Mouse (Mus musculus) embryonic facial prominence, embryonic 12.5 days (tissue): Measurements from ENCODE around the gene Lipc. TPM values are rescaled to one million over a fixed set of nuclear protein-coding genes. Genes with fewer than 3 reads are reported as not detected.

Experiments
- ATAC-seq: fragments of 200-750 bp; cut with Nextera tagmentation; 2 replicates; pipeline ENCODE4 v1.8.0; 2017; ENCODE audit not compliant: insufficient number of reproducible peaks, insufficient read depth, low FRiP score, low TSS enrichment
- H3K27ac ChIP-seq: fragments of 300-500 bp; sonication (generic); 2 replicates; pipeline ENCODE4 v1.5.1; 2016; ENCODE audit warnings: mild to moderate bottlenecking
- H3K27me3 ChIP-seq: fragments of 300-500 bp; sonication (generic); 2 replicates; pipeline ENCODE4 v1.6.1; 2016; ENCODE audit warnings: mild to moderate bottlenecking, moderate library complexity
- H3K36me3 ChIP-seq: fragments of 300-500 bp; sonication (generic); 2 replicates; pipeline ENCODE4 v1.6.1; 2016; ENCODE audit warnings: mild to moderate bottlenecking
- H3K4me1 ChIP-seq: fragments of 300-500 bp; sonication (generic); 2 replicates; pipeline ENCODE4 v1.6.1; 2016
- H3K4me2 ChIP-seq: fragments of 300-500 bp; sonication (generic); replicated peaks from 2 replicates; pipeline ENCODE4 v1.6.1; 2016; ENCODE audit warnings: mild to moderate bottlenecking, moderate library complexity
- H3K4me3 ChIP-seq: fragments of 300-500 bp; sonication (generic); 2 replicates; pipeline ENCODE4 v1.5.1; 2016; ENCODE audit warnings: mild to moderate bottlenecking
- H3K9ac ChIP-seq: fragments of 300-500 bp; sonication (generic); 2 replicates; pipeline ENCODE4 v1.6.1; 2016; ENCODE audit warnings: mild to moderate bottlenecking, moderate library complexity
- H3K9me3 ChIP-seq: fragments of 300-500 bp; sonication (generic); 2 replicates; pipeline ENCODE4 v1.6.1; 2016; ENCODE audit warnings: mild to moderate bottlenecking, moderate library complexity
- WGBS: fragments of 180-500 bp; shearing (Covaris S2); methylation state at CpG from one replicate; pipeline ENCODE4 v1.1.7; 2016; 5-methylcytosine and 5-hydroxymethylcytosine counted together
- polyA plus RNA-seq: library from polyadenylated mRNA; unstranded; fragments of >200 nt; fragmentation: Nextera tagmentation; extraction: Ambion mirVana; gene quantifications from 2 replicates; pipeline ENCODE4 v1.2.1, GENCODE M21; 2016

Gene Lipc
- polyA plus RNA-seq, 1 experiment from 2014 or later: not detected

DNA sequence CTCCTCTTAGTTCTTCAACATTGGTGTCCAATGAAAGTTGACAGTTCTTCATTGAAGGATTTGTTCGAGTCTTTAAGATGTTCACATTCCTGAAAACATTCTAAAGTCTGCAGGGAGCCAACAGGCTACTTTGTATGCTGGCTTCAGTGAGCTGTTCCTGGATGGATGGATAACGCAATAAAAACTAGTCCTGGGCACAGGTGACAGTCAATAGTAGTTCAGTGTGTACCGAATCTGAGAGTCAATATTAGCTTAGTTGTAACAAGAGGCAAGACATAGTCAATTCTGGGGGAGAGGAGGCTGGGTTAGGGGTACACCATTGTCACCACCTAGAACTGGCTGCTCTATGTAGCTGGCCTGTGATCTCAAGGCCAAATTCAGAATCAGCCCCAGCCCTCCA is 17.2 kb upstream of the Lipc start:
- Histone ChIP-seq H3K4me3 (no peak overlapping the region), H3K4me2 (no peak overlapping the region), H3K9me3 (no peaks in the 10 kb centered on the region), H3K27me3 (no peaks in the 10 kb centered on the region), H3K9ac (no peak overlapping the region), H3K4me1 (no peaks in the 10 kb centered on the region), H3K36me3 (no peaks in the 10 kb centered on the region), H3K27ac (no peak overlapping the region)
- no peak for ATAC-seq
- 86% methylated on average over 3 of the region's 3 CpGs for WGBS

GRCm38 (mm10) chr9:70965999-70966994 is 14.3 kb upstream of the Lipc start:
- H3K4me2 ChIP-seq: no peak overlapping the region
- H3K4me3 ChIP-seq: no peak overlapping the region
- no peak overlapping the region for H3K9ac ChIP-seq
- H3K9me3 ChIP-seq: no peaks in the 10 kb centered on the region
- H3K36me3 ChIP-seq: no peaks in the 10 kb centered on the region
- H3K27ac ChIP-seq: no peak overlapping the region
- WGBS: 76% methylated on average over 17 of the region's 17 CpGs
- no peaks in the 10 kb centered on the region for H3K4me1 ChIP-seq
- no peak for ATAC-seq
- H3K27me3 ChIP-seq: no peaks in the 10 kb centered on the region

DNA sequence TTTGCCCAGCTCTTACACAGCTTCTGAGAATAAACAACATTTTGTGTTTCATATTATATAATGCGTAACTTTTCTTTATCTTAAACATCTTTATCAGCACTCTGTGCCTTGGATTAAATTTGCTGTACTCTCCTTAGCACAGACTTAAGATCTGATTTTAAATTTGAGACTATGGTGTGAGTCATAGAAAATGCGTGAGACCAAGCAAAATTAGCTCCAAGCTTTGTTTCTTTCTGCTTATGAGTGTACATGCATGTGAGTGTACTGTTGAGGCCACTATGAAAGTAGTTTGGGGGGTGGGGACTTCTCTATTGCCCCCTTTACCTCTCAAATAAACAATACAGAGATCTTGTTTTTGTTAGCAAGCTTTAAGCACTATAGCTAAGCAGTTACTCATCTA is 13.4 kb upstream of the Lipc start:
- Histone ChIP-seq H3K4me2 (no peak overlapping the region), H3K9me3 (no peaks in the 10 kb centered on the region), H3K36me3 (no peaks in the 10 kb centered on the region), H3K27ac (no peak overlapping the region), H3K4me3 (no peak overlapping the region), H3K9ac (no peak overlapping the region), H3K4me1 (no peaks in the 10 kb centered on the region), H3K27me3 (no peaks in the 10 kb centered on the region)
- ATAC-seq: no peak
- WGBS: 91% methylated on average over 2 of the region's 2 CpGs

GRCm38 (mm10) chr9:70965011-70965410 is 13.0 kb upstream of the Lipc start:
- no peak overlapping the region for H3K27ac ChIP-seq
- H3K4me1 ChIP-seq: no peaks in the 10 kb centered on the region
- H3K4me2 ChIP-seq: no peak overlapping the region
- H3K36me3 ChIP-seq: no peaks in the 10 kb centered on the region
- no peak overlapping the region for H3K4me3 ChIP-seq
- no peaks in the 10 kb centered on the region for H3K9me3 ChIP-seq
- 91% methylated on average over 4 of the region's 4 CpGs for WGBS
- H3K9ac ChIP-seq: no peak overlapping the region
- ATAC-seq: no peak
- H3K27me3 ChIP-seq: no peaks in the 10 kb centered on the region

DNA sequence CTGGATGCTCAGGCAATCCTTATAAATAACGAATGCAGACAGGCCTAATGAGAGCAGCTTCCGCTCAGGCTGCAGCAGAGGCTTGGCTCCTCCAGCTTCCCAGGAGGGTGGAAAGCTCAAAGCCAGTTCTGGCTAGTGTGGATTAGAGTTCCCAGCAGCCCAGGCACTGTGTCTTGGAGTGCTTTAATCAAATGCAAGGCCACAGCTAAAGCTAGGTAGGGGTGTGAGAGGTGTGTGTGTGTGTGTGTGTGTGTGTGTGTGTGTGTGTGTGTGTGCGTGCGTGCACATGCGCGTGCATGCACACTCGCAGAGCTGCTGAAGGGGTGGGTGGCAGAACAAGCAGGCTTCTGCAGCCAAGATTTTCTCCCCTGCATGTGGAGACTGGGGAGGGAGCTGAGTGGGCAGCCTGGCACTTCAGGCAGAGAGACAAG is 11.4 kb upstream of the Lipc start:
- H3K4me3 ChIP-seq: no peak overlapping the region
- H3K4me2 ChIP-seq: no peak overlapping the region
- no peaks in the 10 kb centered on the region for H3K4me1 ChIP-seq
- ATAC-seq: no peak
- no peaks in the 10 kb centered on the region for H3K9me3 ChIP-seq
- H3K27ac ChIP-seq: no peak overlapping the region
- no peaks in the 10 kb centered on the region for H3K27me3 ChIP-seq
- H3K9ac ChIP-seq: no peak overlapping the region
- H3K36me3 ChIP-seq: no peaks in the 10 kb centered on the region
- WGBS: 72% methylated on average over 7 of the region's 7 CpGs

DNA sequence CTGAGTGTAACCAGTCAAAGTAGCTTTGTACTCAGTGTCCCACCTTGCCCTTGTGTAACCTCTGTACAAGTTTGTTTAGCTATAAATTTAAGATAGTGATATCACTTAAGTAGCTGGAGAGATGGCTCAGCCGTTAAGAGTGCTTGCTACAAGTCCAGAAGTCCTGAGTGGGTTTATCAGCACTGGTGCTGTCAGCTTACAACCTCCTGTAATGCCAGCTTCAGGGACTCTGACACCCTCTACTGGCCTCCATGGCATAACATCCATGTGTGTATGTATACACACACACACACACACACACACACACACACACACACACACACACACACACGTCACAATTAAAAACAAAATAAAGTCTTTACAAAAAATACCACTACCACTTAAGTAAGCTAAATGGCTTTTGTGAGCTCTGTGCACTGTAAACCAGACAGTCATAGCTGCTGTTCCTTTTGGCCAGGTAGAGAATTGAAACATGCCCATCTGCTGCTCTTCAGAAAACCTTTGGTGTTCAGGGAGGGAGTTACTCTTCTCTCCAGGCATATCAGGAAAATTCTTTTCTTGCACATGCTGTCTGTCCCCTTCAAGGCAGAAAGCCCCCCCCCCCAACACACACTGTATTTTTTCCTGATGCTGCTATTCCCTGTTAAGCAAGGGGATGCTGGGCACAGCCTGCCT is 10.9 kb upstream of the Lipc start:
- H3K4me1 ChIP-seq: no peaks in the 10 kb centered on the region
- no peak overlapping the region for H3K4me2 ChIP-seq
- no peaks in the 10 kb centered on the region for H3K9me3 ChIP-seq
- H3K9ac ChIP-seq: no peak overlapping the region
- no peak overlapping the region for H3K4me3 ChIP-seq
- ATAC-seq: no peak
- no peaks in the 10 kb centered on the region for H3K36me3 ChIP-seq
- H3K27me3 ChIP-seq: no peaks in the 10 kb centered on the region
- no peak overlapping the region for H3K27ac ChIP-seq
- WGBS: 85% methylated on average over 2 of the region's 2 CpGs

DNA sequence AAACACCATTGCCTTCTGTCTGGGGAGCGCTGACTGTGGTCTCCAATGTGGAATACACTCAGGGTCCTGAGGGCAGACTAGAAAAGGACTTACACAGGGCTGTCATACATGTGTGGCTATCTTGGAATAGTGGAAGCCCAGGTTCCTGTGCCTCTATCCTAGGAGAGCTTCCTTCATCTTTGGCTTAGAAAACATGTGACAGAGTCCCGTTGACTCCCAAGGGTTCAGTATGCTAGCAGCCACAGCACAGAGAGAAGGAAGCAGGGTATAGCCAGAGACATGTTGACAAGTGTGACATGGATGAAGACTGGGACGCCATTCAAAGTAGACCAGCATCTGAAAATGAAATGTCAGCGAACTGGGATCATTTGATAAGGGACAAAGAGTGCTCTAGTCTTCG is 8.3 kb upstream of the Lipc start:
- Histone ChIP-seq H3K36me3 (no peaks in the 10 kb centered on the region), H3K9me3 (no peaks in the 10 kb centered on the region), H3K4me1 (no peaks in the 10 kb centered on the region), H3K27me3 (no peaks in the 10 kb centered on the region), H3K4me2 (no peak overlapping the region), H3K9ac (no peak overlapping the region), H3K4me3 (no peak overlapping the region), H3K27ac (no peak overlapping the region)
- 86% methylated on average over 5 of the region's 5 CpGs for WGBS
- ATAC-seq: no peak

- Histone ChIP-seq H3K9ac (no peak overlapping the region), H3K4me2 (no peak overlapping the region), H3K36me3 (no peaks in the 10 kb centered on the region), H3K4me3 (no peak overlapping the region), H3K27ac (no peak overlapping the region), H3K27me3 (no peaks in the 10 kb centered on the region), H3K4me1 (no peaks in the 10 kb centered on the region), H3K9me3 (no peaks in the 10 kb centered on the region)
- 81% methylated on average over 5 of the region's 5 CpGs for WGBS
- ATAC-seq: no peak
Observed at GRCm38 (mm10) chr9:70959866-70960265, 7.8 kb upstream of the Lipc start.

- no peaks in the 10 kb centered on the region for H3K27me3 ChIP-seq
- H3K9ac ChIP-seq: no peak overlapping the region
- no peak overlapping the region for H3K4me2 ChIP-seq
- no peak overlapping the region for H3K27ac ChIP-seq
- no peaks in the 10 kb centered on the region for H3K36me3 ChIP-seq
- H3K4me1 ChIP-seq: no peaks in the 10 kb centered on the region
- 85% methylated on average over 3 of the region's 3 CpGs for WGBS
- no peak for ATAC-seq
- H3K9me3 ChIP-seq: no peaks in the 10 kb centered on the region
- no peak overlapping the region for H3K4me3 ChIP-seq
Observed at GRCm38 (mm10) chr9:70959447-70959846, 7.4 kb upstream of the Lipc start.

- Histone ChIP-seq H3K27ac (no peak overlapping the region), H3K9ac (no peak overlapping the region), H3K4me1 (no peaks in the 10 kb centered on the region), H3K4me2 (no peak overlapping the region), H3K9me3 (no peaks in the 10 kb centered on the region), H3K27me3 (no peaks in the 10 kb centered on the region), H3K36me3 (no peaks in the 10 kb centered on the region), H3K4me3 (no peak overlapping the region)
- 79% methylated on average over 5 of the region's 5 CpGs for WGBS
- ATAC-seq: no peak
Observed at GRCm38 (mm10) chr9:70958381-70958780, 6.4 kb upstream of the Lipc start.

- Histone ChIP-seq H3K36me3 (no peaks in the 10 kb centered on the region), H3K4me2 (no peak overlapping the region), H3K27ac (no peak overlapping the region), H3K4me1 (no peaks in the 10 kb centered on the region), H3K9me3 (no peaks in the 10 kb centered on the region), H3K9ac (no peak overlapping the region), H3K27me3 (no peaks in the 10 kb centered on the region), H3K4me3 (no peak overlapping the region)
- ATAC-seq: no peak
- 64% methylated on average over 3 of the region's 3 CpGs for WGBS
Observed at GRCm38 (mm10) chr9:70957717-70958116, 5.7 kb upstream of the Lipc start.

- Histone ChIP-seq H3K9me3 (no peaks in the 10 kb centered on the region), H3K9ac (no peak overlapping the region), H3K27me3 (no peaks in the 10 kb centered on the region), H3K27ac (no peak overlapping the region), H3K4me1 (no peaks in the 10 kb centered on the region), H3K4me2 (no peak overlapping the region), H3K36me3 (no peaks in the 10 kb centered on the region), H3K4me3 (no peak overlapping the region)
- ATAC-seq: no peak
- WGBS: 86% methylated on average over 3 of the region's 3 CpGs
Observed at GRCm38 (mm10) chr9:70954226-70954625, 2.2 kb upstream of the Lipc start.
